Mouse (Mus musculus) embryonic facial prominence, embryonic 10.5 days (tissue): ENCODE measurements around the gene Olfr1357. TPM values are rescaled to one million over a fixed set of nuclear protein-coding genes. Genes with fewer than 3 reads are reported as not detected.
A peak's percentile ranks its signal among the peaks of the same experiment; 100 is the strongest.

Experiments used
- DNase-seq: peaks from one replicate; pipeline ENCODE4 v3.0.0-alpha.2; 2017; ENCODE audit warnings: low spot score
- H3K27ac ChIP-seq: fragments of 300-500 bp; sonication (generic); replicated peaks from 2 replicates; pipeline ENCODE4 v1.5.1; 2016; ENCODE audit warnings: mild to moderate bottlenecking
- H3K27me3 ChIP-seq: fragments of 300-500 bp; sonication (generic); replicated peaks from 2 replicates; pipeline ENCODE4 v1.6.1; 2016; ENCODE audit warnings: low read depth, mild to moderate bottlenecking; ENCODE audit not compliant: poor library complexity, severe bottlenecking
- H3K36me3 ChIP-seq: fragments of 300-500 bp; sonication (generic); replicated peaks from 2 replicates; pipeline ENCODE4 v1.6.1; 2016; ENCODE audit warnings: mild to moderate bottlenecking, moderate library complexity
- H3K4me1 ChIP-seq: fragments of 300-500 bp; sonication (generic); 2 replicates; pipeline ENCODE4 v1.6.1; 2016
- H3K4me3 ChIP-seq: fragments of 300-500 bp; sonication (generic); 2 replicates; pipeline ENCODE4 v1.5.1; 2016; ENCODE audit warnings: mild to moderate bottlenecking, moderate library complexity
- H3K9me3 ChIP-seq: fragments of 300-500 bp; sonication (generic); 2 replicates; pipeline ENCODE4 v1.6.1; 2016; ENCODE audit warnings: mild to moderate bottlenecking
- WGBS: fragments of 180-500 bp; shearing (Covaris S2); methylation state at CpG from one replicate; pipeline ENCODE4 v1.1.7; 2016; 5-methylcytosine and 5-hydroxymethylcytosine counted together
- polyA plus RNA-seq: library from polyadenylated mRNA; unstranded; fragments of >200 nt; fragmentation: Nextera tagmentation; extraction: Ambion mirVana; gene quantifications from 2 replicates; pipeline ENCODE4 v1.2.1, GENCODE M21; 2016

The Olfr1357 gene
- polyA plus RNA-seq, 1 experiment from 2014 or later, result not detected

DNA sequence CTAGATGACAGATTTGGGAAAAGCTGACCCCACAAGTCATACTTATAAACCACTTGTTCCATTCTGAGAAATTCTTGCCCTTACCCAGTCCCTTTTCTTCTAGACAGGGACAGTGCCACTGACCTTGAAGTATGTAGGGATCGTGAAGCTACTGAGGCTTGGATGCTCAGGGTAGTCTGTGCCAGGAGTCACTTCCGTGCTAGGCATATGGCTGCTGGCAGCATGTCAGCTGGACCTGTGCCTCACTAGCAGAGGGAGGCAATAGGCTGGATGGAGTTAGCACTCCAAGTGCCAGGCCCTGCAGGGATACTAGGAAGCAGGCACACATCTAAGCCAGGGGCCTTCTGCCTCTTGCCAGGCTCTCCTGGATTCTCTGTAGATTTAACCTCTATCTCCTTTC, 42.2 kb downstream of the Olfr1357 start:
- no peak overlapping the region for H3K27ac ChIP-seq
- peak; percentile 5 for DNase-seq
- no peaks in the 10 kb centered on the region for H3K9me3 ChIP-seq
- H3K36me3 ChIP-seq, result peaks cover 40% of the 10 kb centered on the region
- H3K4me1 ChIP-seq, result peaks cover 14% of the 10 kb centered on the region
- 87% methylated on average over 2 of the region's 2 CpGs for WGBS
- H3K4me3 ChIP-seq, result peak overlapping the region; percentile 78
- no peaks in the 10 kb centered on the region for H3K27me3 ChIP-seq

GRCm38 (mm10) chr10:78575105-78575632, 42.7 kb downstream of the Olfr1357 start:
- no peak for DNase-seq
- Histone ChIP-seq H3K4me1 (peaks cover 14% of the 10 kb centered on the region), H3K27me3 (no peaks in the 10 kb centered on the region), H3K36me3 (peaks cover 35% of the 10 kb centered on the region), H3K27ac (peak overlapping the region; percentile 92), H3K9me3 (no peaks in the 10 kb centered on the region), H3K4me3 (peak overlapping the region; percentile 78)
- WGBS, result 14% methylated on average over 13 of the region's 13 CpGs

GRCm38 (mm10) chr10:78574250-78575104, 43.4 kb downstream of the Olfr1357 start, which contains the start of gene Ilvbl:
TSS of gene Ilvbl (plus strand) at chr10:78574346.
- H3K27me3 ChIP-seq, result no peaks in the 10 kb centered on the region
- peak within 1 kb of the TSS; percentile 92 for H3K27ac ChIP-seq
- peak; percentile 94 for DNase-seq
- peaks cover 28% of the 10 kb centered on the region for H3K36me3 ChIP-seq
- H3K9me3 ChIP-seq, result no peaks in the 10 kb centered on the region
- H3K4me1 ChIP-seq, result peaks cover 14% of the 10 kb centered on the region
- WGBS, result under 1% methylated on average over 51 of the region's 51 CpGs
- H3K4me3 ChIP-seq, result peak within 1 kb of the TSS; percentile 78

DNA sequence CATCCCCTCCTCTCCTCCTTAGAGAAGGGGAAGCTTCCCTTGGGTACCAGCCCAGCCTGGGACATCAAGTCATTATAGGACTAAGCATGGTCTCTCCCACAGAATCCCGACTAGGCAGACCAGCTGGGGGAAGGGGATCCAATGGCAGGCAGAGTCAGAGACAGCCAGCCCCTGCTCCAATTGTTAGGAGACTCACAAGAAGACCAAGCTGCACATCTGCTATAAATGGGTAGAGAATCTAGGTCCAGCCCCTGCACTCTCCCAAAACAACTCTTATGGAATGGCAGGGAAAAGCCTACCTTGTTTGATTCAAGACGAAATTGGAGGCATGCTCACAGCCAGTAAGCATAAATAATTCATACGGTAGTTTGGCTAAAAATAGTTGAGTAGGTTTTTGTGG, 44.6 kb downstream of the Olfr1357 start:
- H3K4me1 ChIP-seq, result peaks cover 14% of the 10 kb centered on the region
- no peak overlapping the region for H3K4me3 ChIP-seq
- peak overlapping the region; percentile 92; the same call in 1 of the 2 replicates for H3K27ac ChIP-seq
- H3K9me3 ChIP-seq, result no peaks in the 10 kb centered on the region
- peaks cover 16% of the 10 kb centered on the region for H3K36me3 ChIP-seq
- H3K27me3 ChIP-seq, result no peaks in the 10 kb centered on the region
- WGBS, result 79% methylated on average over 3 of the region's 3 CpGs
- no peak for DNase-seq

GRCm38 (mm10) chr10:78570897-78571296, 47.0 kb downstream of the Olfr1357 start:
- WGBS, result 58% methylated on average over 2 of the region's 2 CpGs

DNA sequence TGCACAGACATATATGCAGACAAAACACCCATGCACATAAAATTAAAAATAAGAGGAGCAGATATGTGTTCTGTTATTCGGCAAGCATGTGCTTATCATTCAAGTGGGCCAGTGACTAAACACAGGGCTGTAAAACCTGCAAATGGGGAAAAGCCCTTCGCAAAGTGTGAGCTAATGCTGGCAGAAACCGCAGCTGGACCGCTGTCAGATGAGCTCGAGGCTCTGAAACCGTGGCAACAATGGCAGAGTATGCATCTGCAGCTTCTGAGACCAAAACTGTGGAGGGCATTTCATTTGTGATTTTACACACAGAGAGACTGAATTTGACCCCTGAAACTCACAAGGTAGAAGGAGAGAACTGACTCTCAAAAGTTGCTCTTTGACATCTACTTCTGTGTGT, 47.5 kb downstream of the Olfr1357 start:
- 71% methylated on average over 6 of the region's 6 CpGs for WGBS
- H3K27me3 ChIP-seq, result no peaks in the 10 kb centered on the region
- no peaks in the 10 kb centered on the region for H3K9me3 ChIP-seq
- no peaks in the 10 kb centered on the region for H3K36me3 ChIP-seq
- H3K4me3 ChIP-seq, result no peak overlapping the region
- no peak for DNase-seq
- H3K4me1 ChIP-seq, result peaks cover 9% of the 10 kb centered on the region
- H3K27ac ChIP-seq, result 0 out of 2 replicates have a peak overlapping the region, but pooled peaks have one; percentile 4

More at GRCm38 (mm10) chr10:78570897-78571296, 47.0 kb downstream of the Olfr1357 start:
- H3K36me3 ChIP-seq, result no peaks in the 10 kb centered on the region
- 0 out of 2 replicates have a peak overlapping the region, but pooled peaks have one; percentile 4 for H3K27ac ChIP-seq
- H3K27me3 ChIP-seq, result no peaks in the 10 kb centered on the region
- no peak overlapping the region for H3K4me3 ChIP-seq
- peaks cover 13% of the 10 kb centered on the region for H3K4me1 ChIP-seq
- no peak for DNase-seq
- H3K9me3 ChIP-seq, result no peaks in the 10 kb centered on the region

GRCm38 (mm10) chr10:78569686-78570085, 48.2 kb downstream of the Olfr1357 start:
- Histone ChIP-seq H3K9me3 (no peaks in the 10 kb centered on the region), H3K4me3 (no peak overlapping the region), H3K27me3 (no peaks in the 10 kb centered on the region), H3K36me3 (no peaks in the 10 kb centered on the region), H3K4me1 (peaks cover 4% of the 10 kb centered on the region; the same call in 1 of the 2 replicates), H3K27ac (no peak overlapping the region)
- DNase-seq, result no peak
- WGBS, result 58% methylated on average over 3 of the region's 3 CpGs

DNA sequence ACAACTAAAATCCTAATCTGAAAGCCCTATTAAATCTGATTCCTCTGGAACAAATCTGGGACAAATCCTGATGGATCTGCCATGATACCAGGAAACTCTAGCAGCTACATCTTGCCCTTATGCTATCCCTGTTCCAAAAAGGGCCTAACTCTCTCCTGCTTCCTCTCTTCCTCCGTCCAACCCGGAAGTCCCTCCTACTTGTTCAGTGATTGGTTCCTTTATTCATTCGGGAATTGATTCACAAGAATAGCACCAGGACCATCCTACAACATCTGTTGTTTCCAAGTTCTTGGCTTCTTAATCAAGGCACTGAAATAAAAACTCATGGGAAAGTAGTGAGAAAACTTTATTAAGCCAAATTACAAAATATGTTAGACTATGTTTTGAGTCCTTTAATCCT, 48.7 kb downstream of the Olfr1357 start:
- Histone ChIP-seq H3K9me3 (no peaks in the 10 kb centered on the region), H3K4me1 (peaks cover 4% of the 10 kb centered on the region; the same call in 1 of the 2 replicates), H3K27me3 (no peaks in the 10 kb centered on the region), H3K27ac (no peak overlapping the region), H3K4me3 (no peak overlapping the region), H3K36me3 (no peaks in the 10 kb centered on the region)
- WGBS, result 82% methylated on average over 3 of the region's 3 CpGs
- no peak for DNase-seq

GRCm38 (mm10) chr10:78565070-78565469, 52.8 kb downstream of the Olfr1357 start:
- Histone ChIP-seq H3K36me3 (no peaks in the 10 kb centered on the region), H3K9me3 (no peaks in the 10 kb centered on the region), H3K4me1 (no peaks in the 10 kb centered on the region), H3K4me3 (no peak overlapping the region), H3K27ac (no peak overlapping the region), H3K27me3 (no peaks in the 10 kb centered on the region)
- DNase-seq, result no peak
- WGBS, result 90% methylated on average over 1 of the region's 1 CpGs

Other genes starting within 250 kb of the Olfr1357 start
- gene Rrp1, start 205.0 kb downstream of the Olfr1357 start, polyA plus RNA-seq, result 358 and 365 TPM in 2 replicates
- 142 and 149 TPM in 2 replicates for gene Cstb, start 192.4 kb downstream of the Olfr1357 start, polyA plus RNA-seq
- gene Pdxk, start 153.1 kb downstream of the Olfr1357 start, polyA plus RNA-seq, result 11.9 and 13.2 TPM in 2 replicates
- not detected in 2 replicates for gene Olfr1358, start 100.6 kb downstream of the Olfr1357 start, polyA plus RNA-seq
- 36.0 and 40.7 TPM in 2 replicates for gene Ilvbl, start 43.7 kb downstream of the Olfr1357 start, polyA plus RNA-seq
- 19.1 and 19.3 TPM in 2 replicates for gene Syde1, start 26.1 kb downstream of the Olfr1357 start, polyA plus RNA-seq
- not detected in 2 replicates for gene Casp14, start 100.2 kb upstream of the Olfr1357 start, polyA plus RNA-seq
- gene Ccdc105, start 135.0 kb upstream of the Olfr1357 start, polyA plus RNA-seq, result 0.13 and 0.16 TPM in 2 replicates
- 1.2 and 1.4 TPM in 2 replicates for gene Slc1a6, start 162.4 kb upstream of the Olfr1357 start, polyA plus RNA-seq
- gene Olfr1356, start 234.1 kb upstream of the Olfr1357 start, polyA plus RNA-seq, result not detected in 2 replicates